Mouse (Mus musculus) megakaryocyte-erythroid progenitor cell, adult 5-6 weeks (primary cell): ENCODE results near the gene Gm49393. TPM values are rescaled to one million over a fixed set of nuclear protein-coding genes. Genes with fewer than 3 reads are reported as not detected.

Experiments used
- ATAC-seq: replicated peaks from 2 replicates; pipeline ENCODE4 v1.8.0; 2016; ENCODE audit warnings: mild to moderate bottlenecking, inconsistent platforms; ENCODE audit not compliant: severe bottlenecking, poor library complexity, low FRiP score, low TSS enrichment
- total RNA-seq, 2 experiments: library from RNA; stranded (forward) in 1 of 2; stranded (reverse) in 1 of 2; fragments of 200-1000, 215-1000 nt in 1 of 2; fragments of >200 nt in 1 of 2; fragmentation: Nextera tagmentation in 1 of 2; gene quantifications; 2 replicates each; pipeline ENCODE4 v1.2.3; 2014 to 2017

The Gm49393 gene
- total RNA-seq, 2 experiments from 2014 or later = not detected

DNA sequence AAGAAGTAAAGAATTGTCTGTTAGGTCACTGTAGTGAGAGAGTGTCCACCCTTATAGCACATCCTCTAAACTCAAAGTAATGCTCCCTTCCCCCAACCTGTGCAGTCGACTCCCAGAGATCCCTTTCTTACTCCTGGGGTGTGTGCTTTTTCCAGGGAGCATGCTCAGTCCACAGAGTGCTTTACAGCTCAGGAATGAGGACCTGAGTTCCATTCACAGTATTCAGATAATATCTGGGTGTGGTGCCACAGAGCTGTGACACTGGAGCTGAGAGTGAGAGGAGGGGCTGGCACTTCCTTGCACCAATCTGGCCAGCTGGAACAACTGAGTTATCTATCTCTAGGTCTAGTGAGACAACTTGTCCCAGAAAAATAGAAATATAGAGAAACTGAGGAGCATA is 121.7 kb downstream of the Gm49393 start:
- no peak for ATAC-seq

- no peak for ATAC-seq
Measured at GRCm38 (mm10) chr13:60812768-60813167, 122.6 kb downstream of the Gm49393 start.

- ATAC-seq = no peak
Measured at GRCm38 (mm10) chr13:60809690-60810089, 125.7 kb downstream of the Gm49393 start.

Other genes with a start within 250 kb of the Gm49393 start
- gene BC051665, start 149.2 kb downstream of the Gm49393 start, total RNA-seq (2014; fragmentation: Nextera tagmentation) = not detected in 2 replicates
- not detected in 2 replicates for gene BC051665, start 149.2 kb downstream of the Gm49393 start, total RNA-seq (2017)
- not detected in 2 replicates for gene Ctsll3, start 132.7 kb downstream of the Gm49393 start, total RNA-seq (2014; fragmentation: Nextera tagmentation)
- not detected in 2 replicates for gene Ctsll3, start 132.7 kb downstream of the Gm49393 start, total RNA-seq (2017)
- not detected in 2 replicates for gene 4930486L24Rik, start 71.1 kb downstream of the Gm49393 start, total RNA-seq (2014; fragmentation: Nextera tagmentation)
- 0.15 and 0.99 TPM in 2 replicates for gene 4930486L24Rik, start 71.1 kb downstream of the Gm49393 start, total RNA-seq (2017)
- gene Gm49392, start 38.7 kb downstream of the Gm49393 start, total RNA-seq (2014; fragmentation: Nextera tagmentation) = not detected in 2 replicates
- not detected in 2 replicates for gene Gm49392, start 38.7 kb downstream of the Gm49393 start, total RNA-seq (2017)
- gene Ctla2b, start 38.1 kb downstream of the Gm49393 start, total RNA-seq (2014; fragmentation: Nextera tagmentation) = 1.9 and 2.1 TPM in 2 replicates
- 13.2 and 27.5 TPM in 2 replicates for gene Ctla2b, start 38.1 kb downstream of the Gm49393 start, total RNA-seq (2017)
- not detected in 2 replicates for gene Tpbpb, start 30.7 kb downstream of the Gm49393 start, total RNA-seq (2014; fragmentation: Nextera tagmentation)
- not detected in 2 replicates for gene Tpbpb, start 30.7 kb downstream of the Gm49393 start, total RNA-seq (2017)
- not detected in 2 replicates for gene Gm49391, start 981 bp upstream of the Gm49393 start, total RNA-seq (2014; fragmentation: Nextera tagmentation)
- gene Gm49391, start 981 bp upstream of the Gm49393 start, total RNA-seq (2017) = 0.91 and 6.9 TPM in 2 replicates
- gene Ctla2a, start 1.0 kb upstream of the Gm49393 start, total RNA-seq (2014; fragmentation: Nextera tagmentation) = 19.0 and 39.1 TPM in 2 replicates
- 93.3 and 277 TPM in 2 replicates for gene Ctla2a, start 1.0 kb upstream of the Gm49393 start, total RNA-seq (2017)
- gene Tpbpa, start 6.4 kb upstream of the Gm49393 start, total RNA-seq (2014; fragmentation: Nextera tagmentation) = not detected in 2 replicates
- gene Tpbpa, start 6.4 kb upstream of the Gm49393 start, total RNA-seq (2017) = not detected in 2 replicates
- gene Ctsj, start 70.4 kb upstream of the Gm49393 start, total RNA-seq (2014; fragmentation: Nextera tagmentation) = not detected in 2 replicates
- not detected in 2 replicates for gene Ctsj, start 70.4 kb upstream of the Gm49393 start, total RNA-seq (2017)
- not detected in 2 replicates for gene Ctsq, start 105.0 kb upstream of the Gm49393 start, total RNA-seq (2014; fragmentation: Nextera tagmentation)
- not detected in 2 replicates for gene Ctsq, start 105.0 kb upstream of the Gm49393 start, total RNA-seq (2017)
- gene Ctsr, start 228.7 kb upstream of the Gm49393 start, total RNA-seq (2014; fragmentation: Nextera tagmentation) = not detected in 2 replicates
- not detected in 2 replicates for gene Ctsr, start 228.7 kb upstream of the Gm49393 start, total RNA-seq (2017)